Mouse (Mus musculus): ENCODE results near the gene Myocos. TPM values are rescaled to one million over a fixed set of nuclear protein-coding genes. Genes with fewer than 3 reads are reported as not detected.
A peak's percentile ranks its signal among the peaks of the same experiment; 100 is the strongest.
"Not testable (repeated sequence)": the region's sequence is repeated elsewhere in the genome, so short reads cannot be mapped to it uniquely, and the experiment has no call there.

The Myocos gene
- polyA plus RNA-seq, 1 experiment: not detected

- H3K27me3 ChIP-seq (replicated peaks; ENCODE audit: control insufficient read depth, insufficient read depth, low read length): no peaks in the 10 kb centered on the region
- H3K27ac ChIP-seq (ENCODE audit: insufficient read depth, low read depth, low read length): no peak overlapping the region
- no peaks in the 10 kb centered on the region for H3K4me1 ChIP-seq (ENCODE audit: control insufficient read depth, insufficient read depth, low read length)
- no peaks in the 10 kb centered on the region for H3K36me3 ChIP-seq (ENCODE audit: control insufficient read depth, insufficient read depth, low read length)
- WGBS: 78% methylated on average over 4 of the region's 4 CpGs
- H3K4me3 ChIP-seq (ENCODE audit: insufficient read depth, low read depth, low read length): no peak overlapping the region
- DNase-seq: no peak
- TF ChIP-seq POLR2A (IDR thresholded peaks at IDR 0.05; ENCODE audit: low read depth, low read length) (no peak), CTCF (conservative IDR thresholded peaks at IDR 0.05; ENCODE audit: insufficient read depth, insufficient read length, low read depth, low read length) (no peak)
These were observed 19.5 kb downstream of the Myocos start for GRCm38 (mm10) chr1:162638535-162638934.

- H3K4me3 ChIP-seq (ENCODE audit: insufficient read depth, low read depth, low read length): no peak overlapping the region
- H3K27me3 ChIP-seq (replicated peaks; ENCODE audit: control insufficient read depth, insufficient read depth, low read length): no peaks in the 10 kb centered on the region
- no peaks in the 10 kb centered on the region for H3K4me1 ChIP-seq (ENCODE audit: control insufficient read depth, insufficient read depth, low read length)
- TF ChIP-seq POLR2A (IDR thresholded peaks at IDR 0.05; ENCODE audit: low read depth, low read length) (no peak), CTCF (conservative IDR thresholded peaks at IDR 0.05; ENCODE audit: insufficient read depth, insufficient read length, low read depth, low read length) (no peak)
- no peaks in the 10 kb centered on the region for H3K36me3 ChIP-seq (ENCODE audit: control insufficient read depth, insufficient read depth, low read length)
- no peak overlapping the region for H3K27ac ChIP-seq (ENCODE audit: insufficient read depth, low read depth, low read length)
- WGBS: 75% methylated on average over 3 of the region's 3 CpGs
- DNase-seq: no peak
These were observed 21.5 kb downstream of the Myocos start for GRCm38 (mm10) chr1:162636516-162636915.

- 40% methylated on average over 1 of the region's 1 CpGs for WGBS
- H3K27me3 ChIP-seq (replicated peaks; ENCODE audit: control insufficient read depth, insufficient read depth, low read length); H3K4me1 ChIP-seq (ENCODE audit: control insufficient read depth, insufficient read depth, low read length); H3K27ac ChIP-seq (ENCODE audit: insufficient read depth, low read depth, low read length); H3K4me3 ChIP-seq (ENCODE audit: insufficient read depth, low read depth, low read length); H3K36me3 ChIP-seq (ENCODE audit: control insufficient read depth, insufficient read depth, low read length): not testable (repeated sequence)
- DNase-seq: peak; percentile 51
These were observed 22.6 kb downstream of the Myocos start for GRCm38 (mm10) chr1:162635291-162635931.

GRCm38 (mm10) chr1:162628326-162628725 lies 29.7 kb downstream of the Myocos start:
- not testable (repeated sequence) for H3K27ac ChIP-seq (ENCODE audit: insufficient read depth, low read depth, low read length); H3K27me3 ChIP-seq (replicated peaks; ENCODE audit: control insufficient read depth, insufficient read depth, low read length); H3K4me1 ChIP-seq (ENCODE audit: control insufficient read depth, insufficient read depth, low read length); H3K4me3 ChIP-seq (ENCODE audit: insufficient read depth, low read depth, low read length); DNase-seq; H3K36me3 ChIP-seq (ENCODE audit: control insufficient read depth, insufficient read depth, low read length)
- WGBS: 95% methylated on average over 15 of the region's 15 CpGs

- not testable (repeated sequence) for H3K36me3 ChIP-seq (ENCODE audit: control insufficient read depth, insufficient read depth, low read length); H3K4me1 ChIP-seq (ENCODE audit: control insufficient read depth, insufficient read depth, low read length); H3K27ac ChIP-seq (ENCODE audit: insufficient read depth, low read depth, low read length); H3K27me3 ChIP-seq (replicated peaks; ENCODE audit: control insufficient read depth, insufficient read depth, low read length); H3K4me3 ChIP-seq (ENCODE audit: insufficient read depth, low read depth, low read length)
- WGBS: 50% methylated on average over 4 of the region's 4 CpGs
- DNase-seq: peak; percentile 65
These were observed 30.2 kb downstream of the Myocos start for GRCm38 (mm10) chr1:162627821-162628220.

GRCm38 (mm10) chr1:162625229-162625628 lies 32.8 kb downstream of the Myocos start:
- peak; percentile 10 for DNase-seq
- Histone ChIP-seq H3K27ac (ENCODE audit: insufficient read depth, low read depth, low read length) (no peak overlapping the region), H3K4me1 (ENCODE audit: control insufficient read depth, insufficient read depth, low read length) (no peaks in the 10 kb centered on the region), H3K27me3 (replicated peaks; ENCODE audit: control insufficient read depth, insufficient read depth, low read length) (no peaks in the 10 kb centered on the region), H3K4me3 (ENCODE audit: insufficient read depth, low read depth, low read length) (no peak overlapping the region), H3K36me3 (ENCODE audit: control insufficient read depth, insufficient read depth, low read length) (no peaks in the 10 kb centered on the region)
- TF ChIP-seq CTCF (conservative IDR thresholded peaks at IDR 0.05; ENCODE audit: insufficient read depth, insufficient read length, low read depth, low read length) (no peak), POLR2A (IDR thresholded peaks at IDR 0.05; ENCODE audit: low read depth, low read length) (no peak)
- WGBS: 55% methylated on average over 7 of the region's 7 CpGs

- no peak overlapping the region for H3K27ac ChIP-seq (ENCODE audit: insufficient read depth, low read depth, low read length)
- TF ChIP-seq POLR2A (IDR thresholded peaks at IDR 0.05; ENCODE audit: low read depth, low read length): no peak
- TF ChIP-seq CTCF (conservative IDR thresholded peaks at IDR 0.05; ENCODE audit: insufficient read depth, insufficient read length, low read depth, low read length): no peak
- H3K27me3 ChIP-seq (replicated peaks; ENCODE audit: control insufficient read depth, insufficient read depth, low read length): no peaks in the 10 kb centered on the region
- DNase-seq: no peak
- 33% methylated on average over 4 of the region's 4 CpGs for WGBS
- no peak overlapping the region for H3K4me3 ChIP-seq (ENCODE audit: insufficient read depth, low read depth, low read length)
- no peaks in the 10 kb centered on the region for H3K36me3 ChIP-seq (ENCODE audit: control insufficient read depth, insufficient read depth, low read length)
- no peaks in the 10 kb centered on the region for H3K4me1 ChIP-seq (ENCODE audit: control insufficient read depth, insufficient read depth, low read length)
These were observed 34.1 kb downstream of the Myocos start for GRCm38 (mm10) chr1:162623895-162624294.

- no peak for DNase-seq
- TF ChIP-seq POLR2A (IDR thresholded peaks at IDR 0.05; ENCODE audit: low read depth, low read length) (no peak), CTCF (conservative IDR thresholded peaks at IDR 0.05; ENCODE audit: insufficient read depth, insufficient read length, low read depth, low read length) (peak; percentile 53)
These were observed 37.5 kb downstream of the Myocos start for GRCm38 (mm10) chr1:162620487-162620886.

More at GRCm38 (mm10) chr1:162620487-162620886, 37.5 kb downstream of the Myocos start:
- Histone ChIP-seq H3K27ac (ENCODE audit: insufficient read depth, low read depth, low read length) (no peak overlapping the region), H3K4me1 (ENCODE audit: control insufficient read depth, insufficient read depth, low read length) (no peaks in the 10 kb centered on the region), H3K4me3 (ENCODE audit: insufficient read depth, low read depth, low read length) (no peak overlapping the region), H3K36me3 (ENCODE audit: control insufficient read depth, insufficient read depth, low read length) (no peaks in the 10 kb centered on the region), H3K27me3 (replicated peaks; ENCODE audit: control insufficient read depth, insufficient read depth, low read length) (no peaks in the 10 kb centered on the region)
- 66% methylated on average over 4 of the region's 4 CpGs for WGBS

Data from kidney, adult 2 months (tissue).